Mouse (Mus musculus): ENCODE data around the gene Enpp6.

- TF ChIP-seq CTCF (IDR thresholded peaks at IDR 0.05; ENCODE audit: low read depth, low read length), result no peak
- TF ChIP-seq POLR2A (IDR thresholded peaks at IDR 0.05; ENCODE audit: extremely low read depth, insufficient read depth, low read length), result no peak
Measured at GRCm38 (mm10) chr8:46968721-46969120, 18.0 kb upstream of the Enpp6 start.

Data from liver, adult 2 months (tissue).